Mouse (Mus musculus) intestine, embryonic 15.5 days (tissue): Measurements from ENCODE around the gene Anxa6. TPM values are rescaled to one million over a fixed set of nuclear protein-coding genes. Genes with fewer than 3 reads are reported as not detected.

Experiments
- ATAC-seq: fragments of 200-750 bp; cut with Nextera tagmentation; 2 replicates; pipeline ENCODE4 v1.8.0; 2017; ENCODE audit warnings: moderate TSS enrichment, moderate library complexity
- H3K27ac ChIP-seq: fragments of 300-500 bp; sonication (generic); 2 replicates; pipeline ENCODE4 v1.5.1; 2015; ENCODE audit warnings: mild to moderate bottlenecking, inconsistent platforms
- H3K27me3 ChIP-seq: fragments of 300-500 bp; sonication (generic); replicated peaks from 2 replicates; pipeline ENCODE4 v1.6.1; 2015; ENCODE audit warnings: inconsistent platforms
- H3K36me3 ChIP-seq: fragments of 300-500 bp; sonication (generic); 2 replicates; pipeline ENCODE4 v1.6.1; 2015; ENCODE audit warnings: inconsistent platforms
- H3K4me1 ChIP-seq: fragments of 300-500 bp; sonication (generic); replicated peaks from 2 replicates; pipeline ENCODE4 v1.6.1; 2015; ENCODE audit warnings: inconsistent platforms
- H3K4me2 ChIP-seq: fragments of 300-500 bp; sonication (generic); replicated peaks from 2 replicates; pipeline ENCODE4 v1.6.1; 2015; ENCODE audit warnings: mild to moderate bottlenecking, inconsistent platforms
- H3K4me3 ChIP-seq: fragments of 300-500 bp; sonication (generic); replicated peaks from 2 replicates; pipeline ENCODE4 v1.5.1; 2015; ENCODE audit warnings: inconsistent platforms
- H3K9ac ChIP-seq: fragments of 300-500 bp; sonication (generic); 2 replicates; pipeline ENCODE4 v1.6.1; 2015; ENCODE audit warnings: inconsistent platforms
- H3K9me3 ChIP-seq: fragments of 300-500 bp; sonication (generic); 2 replicates; pipeline ENCODE4 v1.6.1; 2016; ENCODE audit warnings: inconsistent platforms
- WGBS: fragments of 180-500 bp; shearing (Covaris S2); methylation state at CpG from one replicate; pipeline ENCODE4 v1.1.7; 2015; 5-methylcytosine and 5-hydroxymethylcytosine counted together
- polyA plus RNA-seq: library from polyadenylated mRNA; unstranded; fragments of >200 nt; fragmentation: Nextera tagmentation; extraction: Ambion mirVana; gene quantifications from 2 replicates; pipeline ENCODE4 v1.2.1, GENCODE M21; 2015

Gene Anxa6
- polyA plus RNA-seq, 1 experiment from 2014 or later = 262 TPM

- WGBS = 92% methylated on average over 7 of the region's 7 CpGs
- no peak for ATAC-seq
- H3K36me3 ChIP-seq = peaks cover 22% of the 10 kb centered on the region
- H3K4me1 ChIP-seq = peaks cover 13% of the 10 kb centered on the region
- no peaks in the 10 kb centered on the region for H3K27me3 ChIP-seq
- no peak overlapping the region for H3K9ac ChIP-seq
- no peak overlapping the region for H3K27ac ChIP-seq
- H3K9me3 ChIP-seq = no peaks in the 10 kb centered on the region
- H3K4me3 ChIP-seq = no peak overlapping the region
- no peak overlapping the region for H3K4me2 ChIP-seq
These were observed 99.0 kb downstream of the Anxa6 start for GRCm38 (mm10) chr11:54934198-54934597.

- Histone ChIP-seq H3K4me1 (peaks cover 11% of the 10 kb centered on the region), H3K27ac (no peak overlapping the region), H3K27me3 (no peaks in the 10 kb centered on the region), H3K36me3 (peaks cover 31% of the 10 kb centered on the region), H3K4me2 (no peak overlapping the region), H3K9ac (no peak overlapping the region), H3K9me3 (no peaks in the 10 kb centered on the region), H3K4me3 (no peak overlapping the region)
- 93% methylated on average over 6 of the region's 6 CpGs for WGBS
- ATAC-seq = no peak
These were observed 100.7 kb downstream of the Anxa6 start for GRCm38 (mm10) chr11:54932540-54932939.

GRCm38 (mm10) chr11:54931405-54932093, 101.7 kb downstream of the Anxa6 start:
- H3K36me3 ChIP-seq = peaks cover 30% of the 10 kb centered on the region

GRCm38 (mm10) chr11:54930318-54930979, 102.8 kb downstream of the Anxa6 start:
- 0 out of 2 replicates have a peak, but pooled peaks have one; percentile 9 for ATAC-seq
- Histone ChIP-seq H3K27me3 (no peaks in the 10 kb centered on the region), H3K27ac (no peak overlapping the region), H3K4me3 (no peak overlapping the region), H3K9ac (no peak overlapping the region), H3K36me3 (peaks cover 37% of the 10 kb centered on the region), H3K4me1 (peaks cover 3% of the 10 kb centered on the region; the same call in 1 of the 2 replicates), H3K4me2 (no peak overlapping the region), H3K9me3 (no peaks in the 10 kb centered on the region)
- 65% methylated on average over 7 of the region's 7 CpGs for WGBS

More at GRCm38 (mm10) chr11:54931405-54932093, 101.7 kb downstream of the Anxa6 start:
- Histone ChIP-seq H3K4me3 (no peak overlapping the region), H3K4me2 (no peak overlapping the region), H3K9me3 (no peaks in the 10 kb centered on the region), H3K9ac (no peak overlapping the region), H3K4me1 (peaks cover 3% of the 10 kb centered on the region; the same call in 1 of the 2 replicates), H3K27me3 (no peaks in the 10 kb centered on the region), H3K27ac (no peak overlapping the region)
- no peak for ATAC-seq
- whole genome bisulfite sequencing = 69% methylated on average over 5 of the region's 5 CpGs

GRCm38 (mm10) chr11:54929744-54930143, 103.5 kb downstream of the Anxa6 start:
- ATAC-seq = no peak
- Histone ChIP-seq H3K4me2 (no peak overlapping the region), H3K4me1 (peaks cover 3% of the 10 kb centered on the region; the same call in 1 of the 2 replicates), H3K9ac (no peak overlapping the region), H3K27ac (no peak overlapping the region), H3K27me3 (no peaks in the 10 kb centered on the region), H3K4me3 (no peak overlapping the region), H3K9me3 (no peaks in the 10 kb centered on the region), H3K36me3 (peaks cover 37% of the 10 kb centered on the region)
- WGBS = 84% methylated on average over 8 of the region's 8 CpGs

GRCm38 (mm10) chr11:54929290-54929689, 104.0 kb downstream of the Anxa6 start:
- no peak overlapping the region for H3K27ac ChIP-seq
- 92% methylated on average over 6 of the region's 6 CpGs for WGBS
- H3K4me1 ChIP-seq = no peaks in the 10 kb centered on the region; the same call in 1 of the 2 replicates
- peaks cover 37% of the 10 kb centered on the region for H3K36me3 ChIP-seq
- no peaks in the 10 kb centered on the region for H3K27me3 ChIP-seq
- H3K9ac ChIP-seq = no peak overlapping the region
- no peak for ATAC-seq
- no peak overlapping the region for H3K4me3 ChIP-seq
- no peaks in the 10 kb centered on the region for H3K9me3 ChIP-seq
- H3K4me2 ChIP-seq = no peak overlapping the region

Other genes starting within 250 kb of the Anxa6 start
- 70.6 and 72.5 TPM in 2 replicates for gene Cdc42se2, start 245.8 kb downstream of the Anxa6 start, polyA plus RNA-seq
- gene Lyrm7, start 172.5 kb downstream of the Anxa6 start, polyA plus RNA-seq = 8.9 and 9.4 TPM in 2 replicates
- gene Hint1, start 167.1 kb downstream of the Anxa6 start, polyA plus RNA-seq = 705 and 851 TPM in 2 replicates
- gene Gpx3, start 131.0 kb downstream of the Anxa6 start, polyA plus RNA-seq = 308 and 352 TPM in 2 replicates
- 22.7 and 24.5 TPM in 2 replicates for gene Tnip1, start 70.5 kb downstream of the Anxa6 start, polyA plus RNA-seq
- gene Ccdc69, start 44.7 kb upstream of the Anxa6 start, polyA plus RNA-seq = 2.0 and 2.6 TPM in 2 replicates
- 19.3 and 20.9 TPM in 2 replicates for gene Gm2a, start 64.7 kb upstream of the Anxa6 start, polyA plus RNA-seq
- not detected in 2 replicates for gene Slc36a3, start 118.3 kb upstream of the Anxa6 start, polyA plus RNA-seq
- 0.31 and 0.69 TPM in 2 replicates for gene Slc36a2, start 151.6 kb upstream of the Anxa6 start, polyA plus RNA-seq
- 2.4 and 2.8 TPM in 2 replicates for gene Slc36a1, start 170.9 kb upstream of the Anxa6 start, polyA plus RNA-seq